Mouse (Mus musculus) ES-Bruce4 (cell line): Measurements from ENCODE around the gene Setd5. TPM values are rescaled to one million over a fixed set of nuclear protein-coding genes. Genes with fewer than 3 reads are reported as not detected.

Experiments used
- H3K27ac ChIP-seq: 2 replicates; pipeline ENCODE4 v1.5.1; 2012; ENCODE audit warnings: low read length, inconsistent platforms; ENCODE audit not compliant: insufficient read depth
- H3K27me3 ChIP-seq: 2 replicates; pipeline ENCODE4 v1.6.1; 2012; ENCODE audit warnings: mild to moderate bottlenecking, low read length, inconsistent platforms; ENCODE audit not compliant: control insufficient read depth, poor library complexity, insufficient read depth, severe bottlenecking
- H3K36me3 ChIP-seq: 2 replicates; pipeline ENCODE4 v1.6.1; 2012; ENCODE audit warnings: inconsistent platforms, mild to moderate bottlenecking, low read length, moderate library complexity; ENCODE audit not compliant: control insufficient read depth, poor library complexity, insufficient read depth, severe bottlenecking
- H3K4me1 ChIP-seq: one replicate; pipeline ENCODE4 v1.8.1; 2011; ENCODE audit warnings: low read length; ENCODE audit not compliant: control insufficient read depth, insufficient read depth
- H3K4me3 ChIP-seq: 2 replicates; pipeline ENCODE4 v1.5.1; 2011; ENCODE audit warnings: low read depth, mild to moderate bottlenecking, low read length
- H3K9ac ChIP-seq: 2 replicates; pipeline ENCODE4 v1.6.1; 2012; ENCODE audit warnings: low read depth, mild to moderate bottlenecking, inconsistent platforms; ENCODE audit not compliant: poor library complexity, severe bottlenecking
- H3K9me3 ChIP-seq: replicated peaks from 2 replicates; pipeline ENCODE4 v1.6.1; 2012; ENCODE audit warnings: mild to moderate bottlenecking, low read length, inconsistent platforms; ENCODE audit not compliant: control insufficient read depth, poor library complexity, insufficient read depth, severe bottlenecking
- CTCF ChIP-seq: IDR thresholded peaks from one replicate; pipeline ENCODE4 v1.8.1; 2011; ENCODE audit warnings: low read depth, low read length
- EP300 ChIP-seq: IDR thresholded peaks from 2 replicates; pipeline ENCODE4 v1.6.1; 2011; ENCODE audit warnings: low read depth, low read length; ENCODE audit not compliant: insufficient read depth
- POLR2A ChIP-seq: IDR thresholded peaks from one replicate; pipeline ENCODE4 v1.8.1; 2011; ENCODE audit warnings: low read length; ENCODE audit not compliant: insufficient read depth
- polyA plus RNA-seq: library from polyadenylated mRNA; stranded (reverse); fragments of >200 nt; gene quantifications from 2 replicates; pipeline ENCODE4 v1.2.4, GENCODE M21; 2011; ENCODE audit warnings: low read depth; ENCODE audit not compliant: missing spikeins, insufficient read depth, insufficient read length

Setd5 gene
- polyA plus RNA-seq, 1 experiment, result 233 TPM

- Histone ChIP-seq H3K27ac (no peak overlapping the region), H3K36me3 (peaks cover 76% of the 10 kb centered on the region), H3K4me3 (no peak overlapping the region), H3K9me3 (no peaks in the 10 kb centered on the region), H3K9ac (no peak overlapping the region), H3K4me1 (no peaks in the 10 kb centered on the region), H3K27me3 (no peaks in the 10 kb centered on the region)
- TF ChIP-seq POLR2A (no peak), CTCF (no peak), EP300 (no peak)
Observed at GRCm38 (mm10) chr6:113120806-113121205, 43.6 kb downstream of the Setd5 start.

GRCm38 (mm10) chr6:113133360-113133759, 56.2 kb downstream of the Setd5 start:
- Histone ChIP-seq H3K4me1 (no peaks in the 10 kb centered on the region), H3K27ac (no peak overlapping the region), H3K9me3 (no peaks in the 10 kb centered on the region), H3K27me3 (no peaks in the 10 kb centered on the region), H3K36me3 (peaks cover 54% of the 10 kb centered on the region), H3K9ac (no peak overlapping the region), H3K4me3 (no peak overlapping the region)
- TF ChIP-seq EP300 (no peak), CTCF (no peak), POLR2A (no peak)

- H3K4me3 ChIP-seq, result no peak overlapping the region
- peaks cover 72% of the 10 kb centered on the region for H3K36me3 ChIP-seq
- no peak overlapping the region for H3K27ac ChIP-seq
- TF ChIP-seq EP300, result no peak
- TF ChIP-seq POLR2A, result no peak
- TF ChIP-seq CTCF, result no peak
- H3K27me3 ChIP-seq, result no peaks in the 10 kb centered on the region
- no peaks in the 10 kb centered on the region for H3K4me1 ChIP-seq
- H3K9ac ChIP-seq, result no peak overlapping the region
- no peaks in the 10 kb centered on the region for H3K9me3 ChIP-seq
Observed at GRCm38 (mm10) chr6:113141389-113142094, 64.4 kb downstream of the Setd5 start.

- no peak overlapping the region for H3K27ac ChIP-seq
- H3K4me1 ChIP-seq, result no peaks in the 10 kb centered on the region
- no peaks in the 10 kb centered on the region for H3K27me3 ChIP-seq
- TF ChIP-seq EP300 (no peak), POLR2A (no peak), CTCF (no peak)
- peaks cover 77% of the 10 kb centered on the region for H3K36me3 ChIP-seq
- no peak overlapping the region for H3K4me3 ChIP-seq
- no peak overlapping the region for H3K9ac ChIP-seq
- no peaks in the 10 kb centered on the region for H3K9me3 ChIP-seq
Observed at GRCm38 (mm10) chr6:113144764-113145163, 67.6 kb downstream of the Setd5 start.

- Histone ChIP-seq H3K4me1 (no peaks in the 10 kb centered on the region), H3K9ac (no peak overlapping the region), H3K27ac (no peak overlapping the region), H3K36me3 (peaks cover 79% of the 10 kb centered on the region), H3K9me3 (no peaks in the 10 kb centered on the region), H3K4me3 (no peak overlapping the region), H3K27me3 (no peaks in the 10 kb centered on the region)
- TF ChIP-seq POLR2A, result no peak
- no peak for TF ChIP-seq EP300
- no peak for TF ChIP-seq CTCF
Observed at GRCm38 (mm10) chr6:113145249-113145648, 68.1 kb downstream of the Setd5 start.

- H3K9me3 ChIP-seq, result no peaks in the 10 kb centered on the region
- no peak overlapping the region for H3K9ac ChIP-seq
- no peaks in the 10 kb centered on the region for H3K4me1 ChIP-seq
- no peak for TF ChIP-seq EP300
- TF ChIP-seq POLR2A, result no peak
- TF ChIP-seq CTCF, result no peak
- no peak overlapping the region for H3K4me3 ChIP-seq
- no peak overlapping the region for H3K27ac ChIP-seq
- H3K27me3 ChIP-seq, result no peaks in the 10 kb centered on the region
- H3K36me3 ChIP-seq, result peaks cover 55% of the 10 kb centered on the region
Observed at GRCm38 (mm10) chr6:113154071-113154470, 76.9 kb downstream of the Setd5 start.
